Mouse (Mus musculus) hindbrain, embryonic 16.5 days (tissue): Measurements from ENCODE around the gene Lrrc32. TPM values are rescaled to one million over a fixed set of nuclear protein-coding genes. Genes with fewer than 3 reads are reported as not detected.

ENCODE experiments used
- ATAC-seq: fragments of 200-750 bp; cut with Nextera tagmentation; 2 replicates; pipeline ENCODE4 v1.8.0; 2017; ENCODE audit warnings: moderate TSS enrichment, moderate library complexity
- H3K27ac ChIP-seq: fragments of 300-500 bp; sonication (generic); 2 replicates; pipeline ENCODE4 v1.5.1; 2014; ENCODE audit warnings: low read depth, mild to moderate bottlenecking, control low read depth, low read length, moderate library complexity
- H3K27me3 ChIP-seq: fragments of 300-500 bp; sonication (generic); replicated peaks from 2 replicates; pipeline ENCODE4 v1.6.1; 2014; ENCODE audit warnings: low read length; ENCODE audit not compliant: control insufficient read depth, insufficient read depth
- H3K36me3 ChIP-seq: fragments of 300-500 bp; sonication (generic); 2 replicates; pipeline ENCODE4 v1.6.1; 2014; ENCODE audit warnings: mild to moderate bottlenecking, low read length, moderate library complexity, mixed read lengths; ENCODE audit not compliant: control insufficient read depth, insufficient read depth
- H3K4me1 ChIP-seq: fragments of 300-500 bp; sonication (generic); 2 replicates; pipeline ENCODE4 v1.6.1; 2014; ENCODE audit warnings: low read depth, low read length; ENCODE audit not compliant: control insufficient read depth, insufficient read depth
- H3K4me2 ChIP-seq: fragments of 300-500 bp; sonication (generic); 2 replicates; pipeline ENCODE4 v1.6.1; 2014; ENCODE audit warnings: mild to moderate bottlenecking, low read length, control low read depth, moderate library complexity
- H3K4me3 ChIP-seq: fragments of 300-500 bp; sonication (generic); 2 replicates; pipeline ENCODE4 v1.5.1; 2014; ENCODE audit warnings: mild to moderate bottlenecking, low read length, control low read depth, moderate library complexity
- H3K9ac ChIP-seq: fragments of 300-500 bp; sonication (generic); 2 replicates; pipeline ENCODE4 v1.6.1; 2014; ENCODE audit warnings: low read depth, mild to moderate bottlenecking, control low read depth, low read length, moderate library complexity
- H3K9me3 ChIP-seq: fragments of 300-500 bp; sonication (generic); 2 replicates; pipeline ENCODE4 v1.6.1; 2014; ENCODE audit warnings: mild to moderate bottlenecking, low read length, moderate library complexity; ENCODE audit not compliant: control insufficient read depth
- WGBS: fragments of 180-500 bp; shearing (Covaris S2); extraction: QIAGEN DNeasy Blood & Tissue Kit; methylation state at CpG from one replicate; pipeline ENCODE4 v1.1.7; 2014; 5-methylcytosine and 5-hydroxymethylcytosine counted together
- polyA plus RNA-seq: library from polyadenylated mRNA; unstranded; fragments of >200 nt; fragmentation: Nextera tagmentation; extraction: Ambion mirVana; gene quantifications from 2 replicates; pipeline ENCODE4 v1.2.1, GENCODE M21; 2015

Gene Lrrc32
- polyA plus RNA-seq, 1 experiment from 2014 or later, result 4.1 TPM

GRCm38 (mm10) chr7:98472529-98472928, 16.6 kb upstream of the Lrrc32 start:
- Histone ChIP-seq H3K4me2 (no peak overlapping the region), H3K9me3 (no peaks in the 10 kb centered on the region), H3K27me3 (no peaks in the 10 kb centered on the region), H3K27ac (no peak overlapping the region), H3K4me3 (no peak overlapping the region), H3K36me3 (no peaks in the 10 kb centered on the region), H3K9ac (no peak overlapping the region), H3K4me1 (no peaks in the 10 kb centered on the region)
- 83% methylated on average over 2 of the region's 2 CpGs for WGBS
- ATAC-seq, result no peak

GRCm38 (mm10) chr7:98474558-98474957, 14.5 kb upstream of the Lrrc32 start:
- Histone ChIP-seq H3K27me3 (no peaks in the 10 kb centered on the region; the same call in 1 of the 2 replicates), H3K27ac (no peak overlapping the region), H3K36me3 (no peaks in the 10 kb centered on the region), H3K4me3 (no peak overlapping the region), H3K4me1 (no peaks in the 10 kb centered on the region), H3K9me3 (no peaks in the 10 kb centered on the region), H3K9ac (no peak overlapping the region), H3K4me2 (no peak overlapping the region)
- no peak for ATAC-seq
- 92% methylated on average over 1 of the region's 1 CpGs for WGBS

GRCm38 (mm10) chr7:98477153-98477552, 11.9 kb upstream of the Lrrc32 start:
- Histone ChIP-seq H3K4me3 (no peak overlapping the region), H3K9me3 (no peaks in the 10 kb centered on the region), H3K27me3 (no peaks in the 10 kb centered on the region; the same call in 1 of the 2 replicates), H3K4me2 (no peak overlapping the region), H3K4me1 (peaks cover 3% of the 10 kb centered on the region; the same call in 1 of the 2 replicates), H3K9ac (no peak overlapping the region), H3K27ac (no peak overlapping the region), H3K36me3 (no peaks in the 10 kb centered on the region)
- ATAC-seq, result no peak
- 73% methylated on average over 4 of the region's 4 CpGs for WGBS

GRCm38 (mm10) chr7:98480481-98480880, 8.6 kb upstream of the Lrrc32 start:
- no peak for ATAC-seq
- Histone ChIP-seq H3K27me3 (no peaks in the 10 kb centered on the region; the same call in 1 of the 2 replicates), H3K4me1 (peaks cover 6% of the 10 kb centered on the region; the same call in 1 of the 2 replicates), H3K9ac (no peak overlapping the region), H3K4me3 (no peak overlapping the region), H3K4me2 (no peak overlapping the region), H3K27ac (no peak overlapping the region), H3K36me3 (no peaks in the 10 kb centered on the region), H3K9me3 (no peaks in the 10 kb centered on the region)
- 81% methylated on average over 1 of the region's 1 CpGs for WGBS

GRCm38 (mm10) chr7:98481066-98481734, 7.9 kb upstream of the Lrrc32 start:
- peak; percentile 78 for ATAC-seq
- H3K9ac ChIP-seq, result no peak overlapping the region
- no peaks in the 10 kb centered on the region for H3K9me3 ChIP-seq
- WGBS, result 4% methylated on average over 9 of the region's 9 CpGs
- no peak overlapping the region for H3K4me3 ChIP-seq
- H3K27me3 ChIP-seq, result no peaks in the 10 kb centered on the region; the same call in 1 of the 2 replicates
- H3K27ac ChIP-seq, result no peak overlapping the region
- 0 out of 2 replicates have a peak overlapping the region, but pooled peaks have one; percentile 17 for H3K4me2 ChIP-seq
- H3K4me1 ChIP-seq, result peaks cover 6% of the 10 kb centered on the region; the same call in 1 of the 2 replicates
- no peaks in the 10 kb centered on the region for H3K36me3 ChIP-seq

GRCm38 (mm10) chr7:98481861-98482260, 7.2 kb upstream of the Lrrc32 start:
- Histone ChIP-seq H3K9me3 (no peaks in the 10 kb centered on the region), H3K27me3 (no peaks in the 10 kb centered on the region; the same call in 1 of the 2 replicates), H3K9ac (no peak overlapping the region), H3K36me3 (no peaks in the 10 kb centered on the region), H3K4me2 (no peak overlapping the region), H3K27ac (no peak overlapping the region), H3K4me3 (no peak overlapping the region), H3K4me1 (peaks cover 6% of the 10 kb centered on the region; the same call in 1 of the 2 replicates)
- no peak for ATAC-seq
- 82% methylated on average over 8 of the region's 8 CpGs for WGBS

GRCm38 (mm10) chr7:98482551-98483267, 6.4 kb upstream of the Lrrc32 start:
- H3K27me3 ChIP-seq, result no peaks in the 10 kb centered on the region; the same call in 1 of the 2 replicates
- H3K36me3 ChIP-seq, result no peaks in the 10 kb centered on the region
- H3K9me3 ChIP-seq, result no peaks in the 10 kb centered on the region
- no peak overlapping the region for H3K27ac ChIP-seq
- no peak overlapping the region; the same call in 1 of the 2 replicates for H3K9ac ChIP-seq
- ATAC-seq, result no peak
- H3K4me1 ChIP-seq, result peaks cover 6% of the 10 kb centered on the region; the same call in 1 of the 2 replicates
- H3K4me3 ChIP-seq, result no peak overlapping the region
- H3K4me2 ChIP-seq, result no peak overlapping the region
- WGBS, result 63% methylated on average over 12 of the region's 12 CpGs

- no peak for ATAC-seq
- no peaks in the 10 kb centered on the region; the same call in 1 of the 2 replicates for H3K27me3 ChIP-seq
- no peak overlapping the region for H3K27ac ChIP-seq
- H3K4me3 ChIP-seq, result no peak overlapping the region
- H3K4me2 ChIP-seq, result no peak overlapping the region
- no peaks in the 10 kb centered on the region for H3K36me3 ChIP-seq
- WGBS, result 46% methylated on average over 6 of the region's 8 CpGs
- H3K9me3 ChIP-seq, result no peaks in the 10 kb centered on the region
- H3K9ac ChIP-seq, result no peak overlapping the region
- H3K4me1 ChIP-seq, result peaks cover 6% of the 10 kb centered on the region; the same call in 1 of the 2 replicates
Measured at GRCm38 (mm10) chr7:98483268-98483607, 5.8 kb upstream of the Lrrc32 start.

GRCm38 (mm10) chr7:98484878-98485277, 4.2 kb upstream of the Lrrc32 start:
- Histone ChIP-seq H3K4me2 (no peak overlapping the region), H3K36me3 (no peaks in the 10 kb centered on the region), H3K27ac (no peak overlapping the region), H3K9me3 (no peaks in the 10 kb centered on the region), H3K4me3 (no peak overlapping the region), H3K27me3 (no peaks in the 10 kb centered on the region; the same call in 1 of the 2 replicates), H3K9ac (no peak overlapping the region), H3K4me1 (peaks cover 12% of the 10 kb centered on the region; the same call in 1 of the 2 replicates)
- 80% methylated on average over 3 of the region's 3 CpGs for WGBS
- ATAC-seq, result no peak
